Comparison of ENCODE assay signal across 16 mouse cellular contexts in genomic region chr14:20228336-20228735, GRCm38 (mm10). TPM values are rescaled to one million over a fixed set of nuclear protein-coding genes. Genes with fewer than 3 reads are reported as not detected.
DNase-seq lines count a peak whose midpoint lies in the region; ATAC-seq and TF ChIP-seq lines count a peak whose summit lies in the region.
"Had no signal": no experiment of that assay in that cellular context is flagged by ENCODE, and none has a peak within 500 bp of the region (broad histone marks: within the 10 kb centered on the region; RNA-seq: fewer than 3 reads in every experiment).

No protein-coding gene starts in this region.

- no peaks in the 10 kb centered on the region for H3K9me3 ChIP-seq in liver, embryonic 12.5 days (replicated peaks)
- H3K9me3 ChIP-seq: forebrain, embryonic 12.5 days; hindbrain, embryonic 13.5 days; limb, embryonic 13.5 days; midbrain, embryonic 12.5 days had no signal

- peaks cover 53% of the 10 kb centered on the region for H3K4me1 ChIP-seq in liver, adult 2 months (ENCODE audit: control insufficient read depth, insufficient read depth, low read length)
- H3K4me1 ChIP-seq in liver, embryonic 12.5 days, result peaks cover 5% of the 10 kb centered on the region

- H3K27me3 ChIP-seq in liver, adult 2 months (ENCODE audit: control insufficient read depth, insufficient read depth, low read length), result no peaks in the 10 kb centered on the region
- 0 out of 2 replicates have a peak, but pooled peaks cover 3% of the 10 kb centered on the region for H3K27me3 ChIP-seq in liver, embryonic 12.5 days (replicated peaks)
- H3K27me3 ChIP-seq: forebrain, embryonic 12.5 days; hindbrain, embryonic 13.5 days; limb, embryonic 13.5 days; Patski had no signal

- H3K9ac ChIP-seq in liver, adult 2 months (ENCODE audit: low read depth, low read length), result peak overlapping the region; percentile 60; the same call in 1 of the 2 replicates
- no peak overlapping the region for H3K9ac ChIP-seq in liver, embryonic 12.5 days
- H3K9ac ChIP-seq: forebrain, embryonic 12.5 days; hindbrain, embryonic 13.5 days; limb, embryonic 13.5 days; midbrain, embryonic 12.5 days had no signal

- TF ChIP-seq CTCF in liver, adult 2 months (IDR thresholded peaks at IDR 0.05; ENCODE audit: low read depth, low read length), result no peak

- H3K4me3 ChIP-seq in liver, adult 2 months (ENCODE audit: insufficient read depth, low read depth, low read length), result no peak overlapping the region
- H3K4me3 ChIP-seq in liver, embryonic 12.5 days, result no peak overlapping the region
- H3K4me3 ChIP-seq: forebrain, embryonic 12.5 days; hindbrain, embryonic 13.5 days; limb, embryonic 13.5 days; midbrain, embryonic 12.5 days had no signal

- 24% methylated on average over 4 of the region's 4 CpGs for WGBS in liver, adult 2 months
- 27% methylated on average over 4 of the region's 4 CpGs for WGBS in liver, embryonic 12.5 days (ENCODE audit: insufficient replicate concordance)

- DNase-seq in gastrocnemius, adult 18-20 months (ENCODE audit: low spot score), result peak; percentile 45
- no peak for DNase-seq in gastrocnemius, postnatal 10 days
- peak; percentile 93 for DNase-seq in liver, adult 2 months (ENCODE audit: extremely low read depth, low read depth, low spot score)
- DNase-seq in gastrocnemius, postnatal 25 days, result peak; percentile 42
- DNase-seq in skeletal muscle tissue, adult 2 months (ENCODE audit: low read depth, low spot score), result peak; percentile 47
- DNase-seq in layer of hippocampus, postnatal 10 days (ENCODE audit: low spot score in 2 of 2), result no peak
- no peak for DNase-seq in embryo, embryonic 11 days
- DNase-seq: spleen, adult 18-20 months had no signal

- H3K79me2 ChIP-seq in liver, adult 2 months (ENCODE audit: control insufficient read depth, insufficient read depth, low read length), result no peaks in the 10 kb centered on the region

- no peak overlapping the region for H3K4me2 ChIP-seq in liver, embryonic 12.5 days
- H3K4me2 ChIP-seq: forebrain, embryonic 12.5 days; hindbrain, embryonic 13.5 days; limb, embryonic 13.5 days; midbrain, embryonic 12.5 days had no signal

- no peak for TF ChIP-seq POLR2A in liver, adult 2 months (IDR thresholded peaks at IDR 0.05; ENCODE audit: extremely low read depth, insufficient read depth, low read length)

- H3K27ac ChIP-seq in liver, adult 2 months (replicated peaks; ENCODE audit: insufficient read depth, low read depth, low read length), result peak overlapping the region; percentile 96
- no peak overlapping the region for H3K27ac ChIP-seq in liver, embryonic 12.5 days
- H3K27ac ChIP-seq: forebrain, embryonic 12.5 days; hindbrain, embryonic 13.5 days; limb, embryonic 13.5 days; midbrain, embryonic 12.5 days had no signal

- no peaks in the 10 kb centered on the region for H3K36me3 ChIP-seq in liver, adult 2 months (ENCODE audit: control insufficient read depth, insufficient read depth, low read length)
- no peaks in the 10 kb centered on the region for H3K36me3 ChIP-seq in liver, embryonic 12.5 days
- H3K36me3 ChIP-seq: forebrain, embryonic 12.5 days; hindbrain, embryonic 13.5 days; limb, embryonic 13.5 days; midbrain, embryonic 12.5 days had no signal

- no peak for ATAC-seq in liver, embryonic 12.5 days
- ATAC-seq: Patski had no signal

RNA-seq across cellular contexts. Expression of gene Kcnk16, which starts 40.7 kb away (rescaled TPM):
- total RNA-seq in gastrocnemius, adult 18-20 months (2021), result not detected
- total RNA-seq in gastrocnemius, postnatal 10 days (2021), result not detected
- total RNA-seq in liver, adult 2 months (2014; rRNA removed), result not detected in 2 replicates
- polyA plus RNA-seq in liver, adult 2 months (2012; rRNA removed), result not detected in 2 replicates
- 1.4 and 1.7 TPM in 2 replicates for polyA plus RNA-seq in liver, embryonic 12.5 days (2016; fragmentation: Nextera tagmentation; extraction: Ambion mirVana)
- total RNA-seq in gastrocnemius, postnatal 25 days (2021), result not detected
- total RNA-seq in layer of hippocampus, postnatal 10 days (2021), result not detected
- total RNA-seq: left cerebral cortex, adult 18-20 months had no signal
- polyA plus RNA-seq: forebrain, embryonic 12.5 days; heart, embryonic 14.5 days; hindbrain, embryonic 13.5 days; limb, embryonic 13.5 days; midbrain, embryonic 12.5 days; Patski had no signal

RNA-seq across cellular contexts. Expression of gene Kcnk5, which starts 46.7 kb away (rescaled TPM):
- under 1 TPM; 0.57 to 0.59 TPM for total RNA-seq in gastrocnemius, adult 18-20 months (2021)
- 1 to 10 TPM in 1 of 2 experiments, under 1 TPM in 1; 0.99 to 1.9 TPM for total RNA-seq in gastrocnemius, postnatal 10 days (2021)
- total RNA-seq in liver, adult 2 months (2014; rRNA removed), result 17.5 and 25.6 TPM in 2 replicates
- polyA plus RNA-seq in liver, adult 2 months (2012; rRNA removed), result 10.3 and 13.8 TPM in 2 replicates
- 8.6 and 8.9 TPM in 2 replicates for polyA plus RNA-seq in liver, embryonic 12.5 days (2016; fragmentation: Nextera tagmentation; extraction: Ambion mirVana)
- under 1 TPM; 0.28 to 0.70 TPM for total RNA-seq in gastrocnemius, postnatal 25 days (2021)
- total RNA-seq in layer of hippocampus, postnatal 10 days (2021), result under 1 TPM; 0.21 to 0.33 TPM

Comparison
In these comparisons a context has a peak if more than half of its experiments do, and no peak if none do; other contexts are left out.
1. DNase-seq: peak in gastrocnemius, adult 18-20 months (single experiment), liver, adult 2 months (single experiment), gastrocnemius, postnatal 25 days (single experiment) and skeletal muscle tissue, adult 2 months (single experiment); none in gastrocnemius, postnatal 10 days (single experiment), layer of hippocampus, postnatal 10 days (0 of 2) and embryo, embryonic 11 days (single experiment).